Mouse (Mus musculus): ENCODE measurements around the gene Ccdc24.

DNA sequence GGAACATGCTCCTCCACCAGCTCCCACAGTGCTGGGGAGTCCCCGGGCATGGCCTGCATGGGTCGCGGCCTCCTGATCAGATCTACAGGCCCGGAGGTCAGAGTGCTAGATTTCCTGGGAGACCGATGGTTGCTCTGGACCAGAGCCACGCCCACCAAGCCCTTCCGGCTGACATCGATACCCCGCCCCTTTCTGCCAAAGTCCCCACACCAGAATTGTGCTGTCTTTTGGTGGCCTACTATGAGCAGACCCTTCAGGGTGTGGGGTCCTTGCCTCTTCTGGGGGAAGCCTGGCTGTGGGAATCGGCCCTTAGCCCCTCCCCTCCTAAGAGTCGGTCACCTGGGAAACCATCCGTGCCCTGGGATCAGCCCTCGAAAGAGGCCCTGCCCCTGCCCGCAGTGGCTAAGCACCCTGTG is at the start of gene Ccdc24:
- TF ChIP-seq HCFC1 (IDR thresholded peaks at IDR 0.05; ENCODE audit: borderline replicate concordance, insufficient read depth, low read length) (no peak), CHD2 (IDR thresholded peaks at IDR 0.05; ENCODE audit: low read depth, low read length) (no peak)

All from ES-E14 (cell line).